Mouse (Mus musculus) layer of hippocampus, adult 2 months (tissue): ENCODE results near the gene Arhgef28. TPM values are rescaled to one million over a fixed set of nuclear protein-coding genes. Genes with fewer than 3 reads are reported as not detected.

Source experiments
- DNase-seq, 2 experiments: peaks; one replicate each; pipeline ENCODE4 v3.0.0; 2022; ENCODE audit warnings: low spot score in 2 of 2
- H3K27ac ChIP-seq: fragments of 200-600 bp; 2 replicates; pipeline ENCODE4 v1.8.1; 2022
- H3K4me3 ChIP-seq: fragments of 200-600 bp; 2 replicates; pipeline ENCODE4 v1.8.1; 2022; ENCODE audit warnings: mild to moderate bottlenecking
- CTCF ChIP-seq: fragments of 200-600 bp; conservative IDR thresholded peaks from 2 replicates; pipeline ENCODE4 v1.8.1; 2022; ENCODE audit warnings: antibody characterized with exemption, mild to moderate bottlenecking, moderate library complexity
- total RNA-seq, 2 experiments: library from RNA; stranded (reverse); gene quantifications; 2 replicates each; pipeline ENCODE4 v1.2.3; 2021

Arhgef28 gene
- total RNA-seq, 2 experiments from 2014 or later = 103 to 110 TPM

GRCm38 (mm10) chr13:97911013-97911412 is 295.2 kb downstream of the Arhgef28 start:
- Histone ChIP-seq H3K4me3 (no peak overlapping the region), H3K27ac (peak overlapping the region; percentile 79)
- peak; percentile 68 to 80 for DNase-seq
- TF ChIP-seq CTCF = no peak

GRCm38 (mm10) chr13:97902821-97903220 is 303.4 kb downstream of the Arhgef28 start:
- TF ChIP-seq CTCF = no peak
- H3K27ac ChIP-seq = peak overlapping the region; percentile 81
- no peak for DNase-seq
- no peak overlapping the region for H3K4me3 ChIP-seq

DNA sequence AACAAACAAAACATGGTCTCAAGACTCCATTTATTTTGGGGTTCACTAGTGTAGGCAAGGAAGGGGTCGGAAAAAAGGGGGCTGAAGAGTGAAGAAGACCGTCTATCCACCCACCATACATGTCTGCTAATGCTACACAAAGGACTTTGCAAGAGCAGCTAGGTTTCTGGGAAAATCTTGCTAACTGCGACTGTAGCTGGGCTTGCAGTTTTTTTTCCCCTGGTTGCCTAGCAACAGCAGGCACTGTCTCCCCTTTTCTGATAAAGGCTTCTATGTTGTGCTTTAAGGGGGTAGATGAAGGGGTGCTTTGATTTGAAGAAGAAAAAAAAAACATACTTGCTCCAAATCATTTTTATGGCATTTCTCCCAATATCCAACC is 305.9 kb downstream of the Arhgef28 start:
- H3K27ac ChIP-seq = peak overlapping the region; percentile 81
- no peak overlapping the region for H3K4me3 ChIP-seq
- TF ChIP-seq CTCF = no peak
- peak; percentile 56 to 83 for DNase-seq

DNA sequence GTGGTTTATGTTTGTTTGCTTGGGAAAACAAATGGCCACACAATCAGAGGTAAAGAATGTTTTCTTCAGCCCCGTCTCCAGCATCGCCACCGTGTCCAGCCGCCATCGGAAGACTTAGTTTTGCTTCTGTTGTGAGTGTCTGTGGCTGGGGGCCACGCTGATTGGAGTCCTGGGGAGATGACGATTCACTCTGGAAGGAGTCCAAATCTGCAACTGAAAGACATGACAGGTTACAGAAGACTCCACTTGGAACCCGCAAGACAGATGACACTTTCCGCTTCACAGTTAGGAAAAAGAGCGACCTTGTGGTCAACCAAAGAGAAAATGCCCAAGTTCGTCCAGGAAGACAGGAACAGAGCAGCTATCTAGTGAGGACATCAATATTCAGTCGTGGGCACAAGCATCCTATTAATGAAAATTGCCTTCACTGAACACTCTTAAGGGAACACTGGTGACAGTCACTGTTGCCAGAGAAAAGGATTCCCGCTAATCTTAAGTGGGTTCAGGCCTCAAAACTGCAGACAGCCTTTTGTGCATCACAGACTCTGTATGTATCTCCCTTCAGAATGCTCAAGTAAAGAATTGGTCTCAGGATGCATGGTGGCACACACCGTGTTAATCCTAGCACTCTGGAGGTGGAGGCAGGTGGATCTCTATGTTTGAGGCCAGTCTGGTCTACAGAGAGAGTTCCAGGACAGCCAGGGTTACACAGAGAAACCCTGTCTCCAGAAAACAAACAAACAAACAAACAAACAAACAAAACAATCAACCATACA is 306.4 kb downstream of the Arhgef28 start:
- DNase-seq = no peak
- H3K27ac ChIP-seq = peak overlapping the region; percentile 81
- no peak overlapping the region for H3K4me3 ChIP-seq
- no peak for TF ChIP-seq CTCF

DNA sequence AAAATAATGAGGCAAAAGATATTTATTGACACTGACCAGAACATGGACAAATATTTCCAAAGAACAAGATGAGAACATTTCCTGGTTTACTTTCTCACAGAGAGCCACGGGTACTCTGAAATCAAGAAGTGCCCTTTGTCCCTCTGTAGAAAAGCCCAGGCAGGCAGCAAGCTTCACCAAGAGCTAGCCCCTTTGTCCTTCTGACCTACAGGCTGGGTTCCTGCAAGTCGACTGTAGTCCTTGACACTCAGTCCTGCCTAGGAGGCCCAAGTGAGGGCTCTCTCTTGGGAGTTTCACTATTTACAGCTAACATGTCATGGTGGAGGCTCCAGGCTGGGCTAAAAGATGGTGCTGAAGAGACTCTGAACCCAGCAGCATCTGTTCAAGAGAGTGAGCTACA is 307.6 kb downstream of the Arhgef28 start:
- no peak overlapping the region for H3K4me3 ChIP-seq
- no peak overlapping the region for H3K27ac ChIP-seq
- no peak for TF ChIP-seq CTCF
- DNase-seq = no peak

DNA sequence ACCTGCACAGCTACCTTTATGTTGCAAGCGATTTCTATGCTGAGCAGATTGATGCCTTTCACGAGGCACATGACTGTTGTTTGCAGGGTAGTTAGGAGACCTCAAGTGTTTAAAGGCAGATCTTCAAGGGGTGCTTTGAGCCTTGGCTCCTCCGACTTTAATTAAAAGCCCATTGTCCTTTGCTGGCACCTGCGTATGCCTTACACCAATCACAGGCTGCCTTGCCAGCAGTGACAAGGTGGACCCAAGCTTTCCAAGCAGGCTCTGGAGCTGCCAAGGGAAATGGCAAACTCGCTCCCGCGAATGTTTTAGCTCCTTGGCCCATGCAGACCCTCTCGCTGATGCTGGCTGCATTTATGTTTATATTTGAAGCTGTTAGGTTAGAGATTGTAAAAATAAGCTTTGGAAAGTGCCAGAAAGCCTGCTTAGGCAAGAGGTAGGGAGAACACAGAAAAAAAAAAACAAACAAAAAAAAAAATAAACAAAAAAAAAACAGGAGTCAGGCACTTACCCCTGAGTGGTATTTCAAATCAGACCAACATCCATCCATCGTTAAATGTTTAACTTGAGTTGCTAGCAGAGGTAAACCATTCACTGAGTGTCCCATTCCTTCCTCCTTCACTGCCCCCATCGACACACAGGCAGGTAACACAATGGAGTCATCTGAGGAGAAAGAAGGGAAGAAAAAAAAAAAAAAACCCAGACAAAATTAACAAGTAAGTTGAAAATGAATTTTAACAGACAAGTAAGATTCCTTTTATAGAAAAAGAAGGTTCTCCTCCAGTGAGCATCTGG is 313.0 kb downstream of the Arhgef28 start:
- Histone ChIP-seq H3K27ac (peak overlapping the region; percentile 83), H3K4me3 (peak overlapping the region; percentile 12; the same call in 1 of the 2 replicates)
- no peak for TF ChIP-seq CTCF
- no peak for DNase-seq

DNA sequence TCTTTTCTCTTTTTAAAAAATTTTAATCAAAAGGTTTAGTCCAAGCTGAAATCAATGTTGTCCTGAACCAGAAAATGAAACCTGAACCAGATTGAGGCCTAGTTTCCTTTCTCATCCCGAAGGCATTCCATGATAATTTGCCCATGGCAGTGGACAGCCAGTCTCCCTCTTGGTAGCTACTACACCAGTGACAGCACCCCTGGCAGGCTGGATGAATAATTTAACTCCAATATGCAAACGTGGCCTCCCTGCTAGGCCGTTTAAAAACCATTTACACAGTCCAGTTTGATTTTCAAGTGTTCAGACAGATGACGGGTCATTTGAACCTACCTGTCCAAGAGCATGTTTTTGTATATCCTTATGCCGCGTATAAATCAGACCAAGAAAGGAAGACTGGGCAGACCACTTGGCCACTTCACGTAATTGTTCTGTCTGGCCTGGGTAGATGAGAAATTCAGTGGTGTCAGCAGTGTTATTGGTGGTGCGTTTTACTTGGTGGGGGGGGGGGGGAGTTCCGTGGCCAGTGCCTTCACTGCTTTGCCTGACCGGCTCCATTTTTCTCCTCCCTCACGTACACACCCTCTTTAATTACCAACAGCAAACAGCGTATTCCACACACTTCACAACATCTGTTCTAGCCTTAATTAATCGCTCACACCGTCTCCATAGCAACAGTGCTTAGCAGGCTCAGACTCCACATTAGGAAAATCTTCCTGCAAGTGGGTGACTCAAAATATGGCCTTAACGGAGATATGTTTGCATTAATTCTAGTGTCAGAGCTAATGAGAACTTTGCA is 314.0 kb downstream of the Arhgef28 start:
- TF ChIP-seq CTCF = no peak
- H3K27ac ChIP-seq = peak overlapping the region; percentile 83
- peak; percentile 38 to 82 for DNase-seq

DNA sequence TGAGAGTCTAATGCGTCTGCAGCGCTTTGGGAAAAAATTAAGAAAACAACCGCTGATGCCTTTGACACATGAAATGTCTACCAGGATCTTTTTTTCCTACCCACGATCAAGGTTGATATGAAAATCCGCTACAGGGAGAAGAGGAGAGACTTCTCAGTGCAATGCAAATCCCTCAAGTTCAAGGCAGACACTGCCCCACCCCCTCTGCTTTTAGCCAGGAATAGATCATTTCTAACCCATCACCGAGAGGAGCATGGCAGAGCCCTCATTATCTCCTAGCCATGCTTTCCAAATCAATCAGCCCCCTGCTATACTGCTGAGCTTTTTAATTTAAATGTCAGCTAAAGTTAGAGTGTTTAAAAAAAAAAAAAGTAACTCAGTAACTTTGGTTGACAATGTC is 318.2 kb downstream of the Arhgef28 start:
- no peak for DNase-seq
- Histone ChIP-seq H3K4me3 (no peak overlapping the region), H3K27ac (no peak overlapping the region)
- TF ChIP-seq CTCF = no peak

More for the DNA sequence above, 314.0 kb downstream of the Arhgef28 start:
- peak overlapping the region; percentile 12; the same call in 1 of the 2 replicates for H3K4me3 ChIP-seq

- no peak for TF ChIP-seq CTCF
- no peak overlapping the region for H3K4me3 ChIP-seq
- no peak for DNase-seq
- no peak overlapping the region for H3K27ac ChIP-seq
Measured at GRCm38 (mm10) chr13:97887558-97887957, 318.7 kb downstream of the Arhgef28 start.

- no peak for TF ChIP-seq CTCF
- no peak overlapping the region for H3K4me3 ChIP-seq
- H3K27ac ChIP-seq = no peak overlapping the region
- DNase-seq = no peak
Measured at GRCm38 (mm10) chr13:97883629-97884028, 322.6 kb downstream of the Arhgef28 start.

DNA sequence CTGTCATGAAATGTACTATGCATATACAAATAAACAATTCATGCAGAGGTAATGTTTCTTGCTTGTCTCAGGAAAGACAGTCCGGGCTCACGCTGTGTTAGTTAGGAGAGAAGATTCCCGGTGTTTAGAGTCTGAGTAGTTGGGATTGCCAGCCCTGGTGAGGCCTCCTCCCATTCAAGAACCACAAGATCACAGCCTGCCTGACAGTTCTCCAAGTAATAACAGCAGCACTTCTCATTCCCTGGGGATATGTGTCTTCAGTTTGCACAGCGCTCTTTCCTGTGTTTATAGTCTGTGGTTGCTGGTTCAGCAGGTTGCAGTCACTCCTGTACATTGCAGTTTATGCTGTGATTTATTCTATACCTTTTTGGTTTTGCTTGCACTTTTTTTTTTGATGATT is 329.8 kb downstream of the Arhgef28 start:
- no peak overlapping the region for H3K4me3 ChIP-seq
- TF ChIP-seq CTCF = no peak
- H3K27ac ChIP-seq = no peak overlapping the region
- DNase-seq = no peak

GRCm38 (mm10) chr13:97876031-97876430 is 330.2 kb downstream of the Arhgef28 start:
- no peak for TF ChIP-seq CTCF

DNA sequence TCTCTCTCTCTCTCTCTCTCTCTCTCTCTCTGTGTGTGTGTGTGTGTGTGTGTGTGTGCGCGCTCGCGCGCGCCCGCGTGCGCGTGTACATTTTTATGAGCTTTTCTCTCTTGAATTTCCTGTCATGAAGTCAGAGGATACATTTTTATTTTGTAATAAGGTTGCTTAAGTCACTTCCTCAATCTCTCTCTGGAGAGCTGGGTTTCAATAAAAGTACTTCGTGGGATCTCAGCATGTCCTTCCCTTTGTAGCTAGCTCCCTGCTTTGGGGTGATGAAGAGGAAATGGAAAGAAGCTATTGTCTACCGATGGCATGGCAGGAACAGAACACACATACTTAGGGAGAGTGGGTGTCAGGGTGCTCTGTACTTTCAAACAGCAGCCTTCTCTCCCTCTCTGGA is 336.8 kb downstream of the Arhgef28 start:
- TF ChIP-seq CTCF = no peak
- DNase-seq = no peak
- H3K4me3 ChIP-seq = no peak overlapping the region
- H3K27ac ChIP-seq = no peak overlapping the region

More at GRCm38 (mm10) chr13:97876031-97876430, 330.2 kb downstream of the Arhgef28 start:
- no peak overlapping the region for H3K27ac ChIP-seq
- H3K4me3 ChIP-seq = no peak overlapping the region
- DNase-seq = no peak
